Mouse (Mus musculus): ENCODE results near the gene Vegfd. TPM values are rescaled to one million over a fixed set of nuclear protein-coding genes. Genes with fewer than 3 reads are reported as not detected.

Gene Vegfd
- total and polyA plus RNA-seq, 2 experiments from 2014 or later: 0.29 to 0.54 TPM

GRCm38 (mm10) chrX:164446106-164446551, 73.0 kb downstream of the Vegfd start:
- ATAC-seq (no peak), DNase-seq (no peak)
- Histone ChIP-seq H3K4me1 (ENCODE audit: insufficient read depth) (no peaks in the 10 kb centered on the region), H3K27me3 (ENCODE audit: insufficient read depth, low read length) (no peaks in the 10 kb centered on the region), H3K4me3 (ENCODE audit: low read depth, low read length) (no peak overlapping the region), H3K36me3 (ENCODE audit: insufficient read depth) (no peaks in the 10 kb centered on the region), H3K4me2 (ENCODE audit: low read depth) (no peak overlapping the region), H3K27ac (ENCODE audit: low read depth, low read length) (no peak overlapping the region), H3K9me3 (ENCODE audit: low read length) (no peaks in the 10 kb centered on the region), H3K9ac (no peak overlapping the region)
- 88% methylated on average over 10 of the region's 10 CpGs for whole genome bisulfite sequencing
- peak; percentile 17; the same call in 1 of the 2 replicates for TF ChIP-seq CTCF (IDR thresholded peaks at IDR 0.05; ENCODE audit: low read depth)

DNA sequence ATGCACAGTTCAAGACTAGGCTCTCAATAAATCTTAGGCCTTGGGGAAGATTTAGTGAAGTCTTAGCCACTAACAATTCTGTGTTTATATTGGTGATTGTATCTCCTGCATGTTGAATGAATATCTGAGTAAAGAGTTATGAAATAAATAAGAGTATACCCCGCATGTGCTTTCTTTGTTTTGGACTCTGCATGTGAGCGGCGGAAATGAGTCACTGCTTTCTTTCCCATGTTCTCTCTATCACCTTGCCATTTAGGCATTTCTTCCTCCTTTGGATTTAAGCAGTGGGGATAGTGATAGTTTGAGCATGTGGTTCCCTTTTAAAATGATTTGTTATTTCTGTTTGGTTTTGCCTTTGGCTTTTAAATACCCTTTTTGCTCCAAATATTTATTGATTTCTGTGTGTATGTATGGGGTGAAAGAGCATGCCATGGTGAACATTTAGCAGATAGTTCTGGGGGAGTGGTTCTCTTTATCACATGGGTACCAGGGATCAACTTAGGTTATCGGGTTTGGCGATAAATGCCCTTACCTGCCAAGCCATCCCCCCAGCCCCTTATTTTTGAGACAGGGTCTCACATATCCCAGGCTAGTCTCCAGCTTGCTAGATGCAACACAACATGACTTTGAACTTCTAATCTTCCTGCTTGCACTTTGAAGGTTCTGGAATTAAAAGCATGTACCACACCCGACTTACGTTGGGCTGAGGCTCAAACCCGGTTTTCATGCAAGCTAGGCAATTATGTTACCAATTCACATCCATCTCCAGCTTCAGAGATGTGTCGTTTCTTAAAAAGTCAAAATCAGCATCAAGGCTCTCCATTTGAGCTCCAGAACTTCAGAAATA, 73.9 kb downstream of the Vegfd start:
- no peak for DNase-seq
- Histone ChIP-seq H3K27me3 (ENCODE audit: insufficient read depth, low read length) (no peaks in the 10 kb centered on the region), H3K4me2 (ENCODE audit: low read depth) (no peak overlapping the region), H3K4me1 (ENCODE audit: insufficient read depth) (no peaks in the 10 kb centered on the region), H3K9me3 (ENCODE audit: low read length) (no peaks in the 10 kb centered on the region), H3K36me3 (ENCODE audit: insufficient read depth) (no peaks in the 10 kb centered on the region), H3K9ac (no peak overlapping the region), H3K4me3 (ENCODE audit: low read depth, low read length) (no peak overlapping the region), H3K27ac (ENCODE audit: low read depth, low read length) (no peak overlapping the region)
- ATAC-seq: no peak
- WGBS: 92% methylated on average over 9 of the region's 9 CpGs
- no peak for TF ChIP-seq CTCF (IDR thresholded peaks at IDR 0.05; ENCODE audit: low read depth)

DNA sequence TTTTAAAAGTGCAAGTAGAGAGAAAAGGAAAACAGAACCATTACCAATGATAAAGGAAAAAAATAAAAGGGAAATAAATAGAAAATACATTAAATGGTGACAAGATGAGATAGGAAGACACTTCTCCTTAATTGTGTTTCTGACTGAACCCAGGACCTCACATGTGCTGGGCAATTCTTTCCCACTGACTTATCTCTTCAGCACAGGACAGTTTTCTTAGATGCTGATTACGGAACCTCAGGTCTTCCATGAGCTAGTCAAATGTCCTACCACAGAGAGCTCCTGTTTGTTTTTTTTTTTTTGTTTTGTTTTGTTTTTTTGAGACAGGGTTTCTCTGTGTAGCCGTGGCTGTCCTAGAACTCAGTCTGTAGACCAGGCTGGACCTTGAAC, 74.5 kb downstream of the Vegfd start:
- no peak overlapping the region for H3K9ac ChIP-seq
- no peak for TF ChIP-seq CTCF (IDR thresholded peaks at IDR 0.05; ENCODE audit: low read depth)
- H3K27ac ChIP-seq (ENCODE audit: low read depth, low read length): no peak overlapping the region
- H3K9me3 ChIP-seq (ENCODE audit: low read length): no peaks in the 10 kb centered on the region
- no peaks in the 10 kb centered on the region for H3K4me1 ChIP-seq (ENCODE audit: insufficient read depth)
- DNase-seq: no peak
- ATAC-seq: no peak
- no peak overlapping the region for H3K4me3 ChIP-seq (ENCODE audit: low read depth, low read length)
- WGBS: 78% methylated on average over 2 of the region's 2 CpGs
- no peaks in the 10 kb centered on the region for H3K36me3 ChIP-seq (ENCODE audit: insufficient read depth)
- no peaks in the 10 kb centered on the region for H3K27me3 ChIP-seq (ENCODE audit: insufficient read depth, low read length)
- no peak overlapping the region for H3K4me2 ChIP-seq (ENCODE audit: low read depth)

- DNase-seq (peak; percentile 70), ATAC-seq (no peak)
- Histone ChIP-seq H3K27ac (ENCODE audit: low read depth, low read length) (no peak overlapping the region), H3K27me3 (ENCODE audit: insufficient read depth, low read length) (no peaks in the 10 kb centered on the region), H3K36me3 (ENCODE audit: insufficient read depth) (no peaks in the 10 kb centered on the region), H3K4me3 (ENCODE audit: low read depth, low read length) (no peak overlapping the region), H3K9me3 (ENCODE audit: low read length) (no peaks in the 10 kb centered on the region), H3K4me1 (ENCODE audit: insufficient read depth) (no peaks in the 10 kb centered on the region), H3K9ac (no peak overlapping the region), H3K4me2 (ENCODE audit: low read depth) (no peak overlapping the region)
- 58% methylated on average over 3 of the region's 3 CpGs for WGBS
- TF ChIP-seq CTCF (IDR thresholded peaks at IDR 0.05; ENCODE audit: low read depth): peak; percentile 56
Observed at GRCm38 (mm10) chrX:164449201-164449600, 76.0 kb downstream of the Vegfd start.

Other genes starting within 250 kb of the Vegfd start
- gene Ace2, start 234.0 kb upstream of the Vegfd start, total RNA-seq (2014; rRNA removed): 0.31 and 0.48 TPM in 2 replicates
- gene Ace2, start 234.0 kb upstream of the Vegfd start, polyA plus RNA-seq (2015; fragmentation: Nextera tagmentation; extraction: Ambion mirVana): 0.45 and 0.67 TPM in 2 replicates
- gene Bmx, start 115.2 kb upstream of the Vegfd start, total RNA-seq (2014; rRNA removed): 0.38 and 1.2 TPM in 2 replicates
- 0.33 and 0.39 TPM in 2 replicates for gene Bmx, start 115.2 kb upstream of the Vegfd start, polyA plus RNA-seq (2015; fragmentation: Nextera tagmentation; extraction: Ambion mirVana)
- 1.4 and 3.1 TPM in 2 replicates for gene Pir, start 104.0 kb upstream of the Vegfd start, total RNA-seq (2014; rRNA removed)
- 4.3 and 6.1 TPM in 2 replicates for gene Pir, start 104.0 kb upstream of the Vegfd start, polyA plus RNA-seq (2015; fragmentation: Nextera tagmentation; extraction: Ambion mirVana)
- gene Piga, start 46.4 kb downstream of the Vegfd start, total RNA-seq (2014; rRNA removed): 4.3 and 4.7 TPM in 2 replicates
- gene Piga, start 46.4 kb downstream of the Vegfd start, polyA plus RNA-seq (2015; fragmentation: Nextera tagmentation; extraction: Ambion mirVana): 2.5 and 3.4 TPM in 2 replicates
- gene Asb11, start 63.6 kb downstream of the Vegfd start, total RNA-seq (2014; rRNA removed): 1.6 TPM in 1 of 2 replicates, not detected in the other
- gene Asb11, start 63.6 kb downstream of the Vegfd start, polyA plus RNA-seq (2015; fragmentation: Nextera tagmentation; extraction: Ambion mirVana): 0.10 and 0.13 TPM in 2 replicates
- not detected in 2 replicates for gene Asb9, start 132.9 kb downstream of the Vegfd start, total RNA-seq (2014; rRNA removed)
- gene Asb9, start 132.9 kb downstream of the Vegfd start, polyA plus RNA-seq (2015; fragmentation: Nextera tagmentation; extraction: Ambion mirVana): not detected in 2 replicates